Mouse (Mus musculus): ENCODE measurements around the gene Nebl.

Nebl gene

GRCm38 (mm10) chr2:17730957-17731830, at the start of gene Nebl:
TSS of gene Nebl (minus strand) at chr2:17731464.
- no peak for DNase-seq (ENCODE audit: low spot score in 2 of 2)

- no peak for DNase-seq (ENCODE audit: low spot score in 2 of 2)
These were observed 39.1 kb upstream of the Nebl start for GRCm38 (mm10) chr2:17770246-17770825.

DNA sequence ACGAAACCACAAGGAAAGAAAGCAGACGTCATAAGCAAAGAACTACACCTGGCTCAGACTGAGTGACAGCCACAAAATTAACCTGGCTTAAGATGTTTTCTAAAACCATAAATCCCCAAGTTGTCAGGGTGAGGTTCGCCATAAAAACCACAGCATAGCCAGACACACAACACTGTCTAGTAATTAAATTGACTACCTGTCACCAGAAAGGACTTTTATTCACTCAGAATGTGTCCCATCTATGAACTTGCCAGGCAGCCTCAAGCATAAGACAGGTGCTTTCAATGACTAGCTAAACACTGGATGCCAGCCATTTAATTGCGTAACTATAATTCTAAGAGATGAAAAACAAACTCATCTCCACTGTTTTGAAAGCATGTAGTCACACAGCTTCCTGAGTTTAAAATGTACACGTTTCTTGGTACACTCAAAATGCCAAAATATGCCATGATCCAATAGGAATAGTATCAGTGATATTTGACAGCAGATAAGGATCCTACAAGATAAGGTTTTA, 38.0 kb upstream of the Nebl start:
- no peak for DNase-seq (ENCODE audit: low spot score in 2 of 2)

DNA sequence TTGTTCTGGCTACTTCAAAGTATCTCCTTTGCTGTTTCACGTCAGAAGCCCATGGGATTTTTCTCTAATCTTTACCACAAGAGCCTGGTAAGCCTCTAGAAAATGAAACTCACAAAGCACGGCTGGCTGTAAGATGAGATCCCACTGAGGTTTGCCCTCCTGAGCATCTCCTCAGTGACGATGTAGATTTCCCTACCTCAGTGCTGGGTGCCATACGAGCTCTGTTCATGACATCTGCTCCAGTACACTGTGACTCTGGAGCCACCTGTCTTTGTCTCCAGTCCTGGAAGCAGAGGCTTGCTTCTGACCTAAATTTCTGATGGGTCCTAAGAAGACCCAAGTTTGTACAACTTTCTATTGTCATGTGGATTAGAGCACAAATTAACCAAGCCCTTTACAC, 25.0 kb upstream of the Nebl start:
- DNase-seq (ENCODE audit: low spot score in 2 of 2): no peak

GRCm38 (mm10) chr2:17742051-17742763, 10.9 kb upstream of the Nebl start:
- DNase-seq (ENCODE audit: low spot score in 2 of 2): no peak

- no peak for DNase-seq (ENCODE audit: low spot score in 2 of 2)
These were observed 10.3 kb upstream of the Nebl start for GRCm38 (mm10) chr2:17741555-17741954.

DNA sequence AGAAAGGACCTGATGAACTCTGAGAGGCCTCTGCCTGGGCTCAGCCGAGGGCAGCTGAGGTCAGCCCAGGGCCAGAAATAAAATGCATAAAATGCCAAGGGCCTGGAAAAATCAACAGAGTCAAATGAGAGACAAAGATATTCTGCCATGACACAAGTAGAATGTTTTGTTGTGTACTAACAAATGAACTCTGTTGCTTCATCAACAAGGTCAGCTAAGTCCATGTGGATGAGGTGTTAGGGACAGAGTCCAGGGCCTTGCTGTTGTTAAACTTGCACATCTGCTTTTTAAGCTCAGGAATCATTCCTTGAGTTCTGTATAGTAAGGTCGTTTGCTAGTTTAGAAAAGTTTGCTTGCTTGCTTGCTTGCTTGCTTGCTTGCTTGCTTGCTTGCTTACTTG, 9.2 kb upstream of the Nebl start:
- DNase-seq (ENCODE audit: low spot score in 2 of 2): no peak

GRCm38 (mm10) chr2:17732210-17732609, 946 bp upstream of the Nebl start:
- DNase-seq (ENCODE audit: low spot score in 2 of 2): no peak

GRCm38 (mm10) chr2:17731831-17732200, 552 bp upstream of the Nebl start:
- no peak for DNase-seq (ENCODE audit: low spot score in 2 of 2)

- no peak for DNase-seq (ENCODE audit: low spot score in 2 of 2)
These were observed 662 bp downstream of the Nebl start for GRCm38 (mm10) chr2:17730648-17730956.

GRCm38 (mm10) chr2:17729770-17730647, 1.3 kb downstream of the Nebl start:
- no peak for DNase-seq (ENCODE audit: low spot score in 2 of 2)

DNA sequence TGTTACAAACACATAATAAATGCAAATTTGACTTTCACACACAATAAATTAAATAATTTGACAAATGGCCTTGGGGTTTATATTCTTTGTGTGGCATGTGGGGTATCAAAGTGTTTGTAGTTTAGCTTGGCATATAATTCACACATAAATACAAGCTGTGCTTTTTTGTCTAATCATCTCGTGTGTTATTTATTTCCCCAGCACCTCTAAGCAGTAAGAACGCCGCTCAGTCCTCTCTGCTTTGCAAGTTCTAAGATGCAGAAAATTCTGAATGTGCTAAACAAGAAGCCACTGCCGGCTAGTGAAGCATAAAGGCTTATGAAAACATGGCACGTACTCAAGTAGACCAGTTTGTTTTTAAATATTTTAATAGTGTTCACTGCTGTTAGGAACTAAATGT, 6.9 kb downstream of the Nebl start:
- DNase-seq (ENCODE audit: low spot score in 2 of 2): no peak

DNA sequence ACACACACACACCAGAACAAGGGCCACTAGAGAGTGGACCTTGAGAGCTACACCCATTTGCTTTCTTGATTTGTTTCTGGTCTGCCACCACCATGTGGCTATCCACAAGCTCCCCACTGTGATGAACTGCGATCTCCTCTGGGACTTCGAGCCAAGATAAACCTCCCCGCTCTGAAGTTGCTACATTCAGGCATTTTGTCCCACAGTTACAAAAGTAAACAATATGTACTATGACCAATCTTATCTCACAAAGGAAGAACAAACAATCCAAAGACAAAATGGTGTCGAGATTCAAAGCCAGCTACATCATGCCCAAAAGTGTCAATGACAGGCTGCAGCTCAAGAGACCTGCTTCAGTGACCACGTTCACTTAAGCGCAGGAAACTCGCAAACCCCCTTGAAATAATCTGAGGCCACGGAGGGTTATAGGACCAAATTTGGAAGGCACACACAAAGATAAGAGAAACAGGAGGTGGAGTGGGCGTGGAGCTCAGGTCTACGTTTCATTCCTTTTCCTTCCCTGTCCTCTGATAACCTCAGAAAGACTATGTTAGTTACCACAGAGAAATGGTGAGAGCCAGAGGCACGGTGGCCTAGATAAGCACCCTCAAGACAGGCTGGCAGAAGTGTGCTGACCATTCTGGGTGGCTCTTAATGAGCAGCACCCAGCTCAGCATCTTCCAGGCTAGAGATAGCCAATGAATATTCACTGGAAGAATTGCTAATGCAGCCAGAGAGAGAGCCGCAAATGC, 7.8 kb downstream of the Nebl start:
- DNase-seq (ENCODE audit: low spot score in 2 of 2): no peak

- DNase-seq (ENCODE audit: low spot score in 2 of 2): no peak
These were observed 10.0 kb downstream of the Nebl start for GRCm38 (mm10) chr2:17721177-17721715.

DNA sequence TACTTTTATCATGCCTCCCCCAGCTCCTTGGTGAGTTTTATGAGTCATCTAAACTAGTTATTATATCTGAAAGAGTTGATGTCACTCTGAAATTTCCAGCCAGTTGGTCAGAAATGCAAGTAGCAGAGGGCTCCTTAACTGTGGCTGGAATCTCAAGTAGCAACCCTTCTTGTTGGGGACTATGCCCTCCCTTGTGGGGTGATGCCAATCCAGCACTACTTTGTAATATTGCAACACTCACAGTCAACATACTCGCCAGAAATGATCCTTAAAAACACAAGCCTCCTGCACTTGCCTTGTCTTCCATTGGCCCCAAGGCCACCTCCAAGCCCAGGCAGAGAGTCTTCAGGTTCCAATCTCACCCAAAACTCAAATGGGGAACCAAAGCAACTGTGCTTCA, 13.0 kb downstream of the Nebl start:
- DNase-seq (ENCODE audit: low spot score in 2 of 2): no peak

DNA sequence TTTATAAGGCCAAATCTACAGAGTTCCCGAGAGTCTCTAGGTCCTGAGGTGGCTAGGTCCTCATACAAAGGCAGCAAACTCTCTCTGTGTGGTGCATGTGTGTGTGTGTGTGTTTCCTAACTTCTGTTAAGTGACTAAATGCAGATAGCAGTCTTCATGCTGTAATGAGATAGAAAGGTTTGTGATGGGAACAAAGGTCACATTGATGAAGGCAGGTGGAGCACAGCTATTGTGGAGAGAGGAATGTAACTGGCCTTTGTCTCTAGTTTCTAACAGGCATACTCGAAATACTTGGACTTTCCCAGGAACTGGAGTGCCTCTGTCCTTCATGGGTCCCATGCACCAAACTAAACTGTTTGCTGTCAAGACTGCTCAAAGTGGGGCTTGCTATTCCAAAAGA, 14.1 kb downstream of the Nebl start:
- DNase-seq (ENCODE audit: low spot score in 2 of 2): no peak

GRCm38 (mm10) chr2:17715149-17715767, 16.0 kb downstream of the Nebl start:
- DNase-seq (ENCODE audit: low spot score in 2 of 2): no peak

GRCm38 (mm10) chr2:17714661-17715060, 16.6 kb downstream of the Nebl start:
- no peak for DNase-seq (ENCODE audit: low spot score in 2 of 2)

DNA sequence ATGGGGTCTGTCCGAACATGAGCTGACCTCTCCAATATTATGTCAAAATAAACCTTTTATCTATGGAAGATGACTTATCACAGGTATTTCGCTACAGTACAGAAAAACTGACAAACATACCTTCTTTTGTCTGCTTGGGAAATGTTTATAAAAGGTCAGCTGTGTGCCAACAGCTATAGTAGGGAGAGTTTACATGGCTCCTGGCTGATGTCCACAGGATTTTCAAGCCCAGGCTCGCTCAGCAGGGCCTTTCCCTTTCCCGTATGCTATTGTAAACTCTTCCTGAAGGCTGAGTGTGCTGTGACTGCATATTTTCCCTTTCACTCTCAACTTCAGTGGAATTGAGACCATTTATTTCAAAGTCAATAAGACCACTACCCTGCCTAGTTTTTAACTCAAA, 17.1 kb downstream of the Nebl start:
- DNase-seq (ENCODE audit: low spot score in 2 of 2): no peak

GRCm38 (mm10) chr2:17711216-17711615, 20.0 kb downstream of the Nebl start:
- no peak for DNase-seq (ENCODE audit: low spot score in 2 of 2)
